Mouse (Mus musculus) kidney, postnatal 4 days (tissue): ENCODE data around the gene Zfp991.
"Not testable (repeated sequence)": the region's sequence is repeated elsewhere in the genome, so short reads cannot be mapped to it uniquely, and the experiment has no call there.

Source experiments
- DNase-seq, 2 experiments: peaks; one replicate each; pipeline ENCODE4 v3.0.0; 2021; ENCODE audit warnings: mixed read lengths in 2 of 2

The Zfp991 gene

DNA sequence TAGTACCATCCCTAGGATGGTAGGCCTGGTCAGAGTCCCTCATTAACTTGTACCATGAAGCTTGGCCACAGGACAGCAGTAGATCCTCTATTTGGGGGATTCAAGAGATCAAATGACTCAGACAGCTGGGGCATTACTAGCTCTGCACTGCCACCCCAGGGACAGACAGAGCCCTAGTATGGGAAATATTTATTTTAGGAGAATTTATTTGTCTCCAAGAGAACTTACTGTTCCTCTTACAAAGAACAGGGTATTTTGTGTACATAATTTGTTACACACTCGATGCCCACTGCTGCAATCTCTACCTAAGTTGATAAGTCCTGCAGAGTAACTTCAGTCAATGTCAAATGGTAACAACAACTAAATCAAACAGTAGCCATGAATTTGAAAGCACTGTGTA lies 55.0 kb downstream of the Zfp991 start:
- DNase-seq, result not testable (repeated sequence)

DNA sequence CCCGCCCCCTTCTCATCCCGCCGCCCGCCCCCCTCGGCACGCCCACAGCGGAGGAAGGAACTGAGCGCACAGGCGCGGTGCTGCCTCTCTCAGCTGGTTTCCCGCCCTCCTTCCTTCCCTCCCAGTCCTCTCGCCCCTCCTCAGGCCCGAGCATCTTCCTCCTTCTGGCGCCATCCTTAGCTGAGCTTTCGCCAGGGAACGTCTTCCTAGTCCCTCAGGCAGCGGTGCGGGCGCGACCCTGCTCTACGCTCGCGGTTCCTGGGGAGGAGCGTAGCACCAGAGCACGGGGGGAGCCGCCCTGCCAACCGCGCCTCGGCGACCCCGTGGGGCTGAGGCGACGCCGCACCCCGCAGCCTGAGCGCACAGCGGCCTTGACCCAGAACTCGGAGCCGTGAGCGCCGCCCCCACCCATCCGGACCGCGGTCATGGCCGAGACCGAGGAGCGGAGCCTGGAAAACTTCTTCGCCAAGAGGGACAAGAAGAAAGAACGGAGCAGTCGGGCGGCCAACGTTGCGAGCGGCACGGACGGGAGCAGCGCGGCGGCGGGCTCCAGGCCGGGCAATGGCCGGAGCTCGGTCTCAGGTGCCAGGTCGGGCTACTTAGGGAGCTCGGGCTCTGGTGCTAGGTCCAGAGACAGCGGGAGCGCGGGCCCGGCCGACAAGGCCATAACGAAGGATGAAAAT lies 55.6 kb downstream of the Zfp991 start:
- DNase-seq, result not testable (repeated sequence)

DNA sequence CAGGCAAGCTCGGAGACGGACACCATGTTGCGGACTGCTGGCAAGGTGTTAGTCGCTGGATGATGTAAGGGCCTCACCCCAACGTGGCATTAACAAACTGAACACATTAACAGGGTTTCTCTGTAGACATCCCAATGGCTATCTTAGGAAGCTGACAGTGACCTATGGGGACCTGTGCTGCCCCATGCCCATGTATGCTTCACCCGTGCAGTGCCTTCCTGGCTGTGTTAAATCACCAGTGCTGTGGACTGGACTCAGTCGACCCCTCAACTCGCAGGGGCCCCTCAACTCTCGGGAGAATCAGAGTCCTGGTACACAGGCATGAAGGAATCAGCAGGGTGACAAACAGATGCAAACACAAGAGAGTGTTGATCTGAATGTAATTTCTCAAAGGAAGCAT lies 63.3 kb downstream of the Zfp991 start:
- not testable (repeated sequence) for DNase-seq

DNA sequence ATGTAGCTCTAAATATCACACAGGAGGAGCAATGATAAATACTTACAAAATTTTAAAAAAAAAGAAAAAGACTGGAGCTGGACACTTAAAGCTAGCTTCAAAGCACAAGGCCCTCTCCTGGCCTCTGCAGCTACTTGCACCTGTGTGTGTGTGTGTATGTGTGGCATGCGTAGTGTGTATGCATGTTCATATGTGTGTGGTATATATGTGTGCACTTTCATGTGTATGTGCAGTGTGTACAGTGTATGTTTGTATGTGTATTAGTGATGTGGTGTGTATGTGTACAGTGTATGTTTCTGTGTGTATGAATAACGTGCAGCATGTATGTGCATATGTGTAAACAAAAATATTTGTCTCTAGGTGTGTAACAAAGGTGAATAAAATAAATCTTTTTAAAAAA lies 65.4 kb downstream of the Zfp991 start:
- DNase-seq, result not testable (repeated sequence)

DNA sequence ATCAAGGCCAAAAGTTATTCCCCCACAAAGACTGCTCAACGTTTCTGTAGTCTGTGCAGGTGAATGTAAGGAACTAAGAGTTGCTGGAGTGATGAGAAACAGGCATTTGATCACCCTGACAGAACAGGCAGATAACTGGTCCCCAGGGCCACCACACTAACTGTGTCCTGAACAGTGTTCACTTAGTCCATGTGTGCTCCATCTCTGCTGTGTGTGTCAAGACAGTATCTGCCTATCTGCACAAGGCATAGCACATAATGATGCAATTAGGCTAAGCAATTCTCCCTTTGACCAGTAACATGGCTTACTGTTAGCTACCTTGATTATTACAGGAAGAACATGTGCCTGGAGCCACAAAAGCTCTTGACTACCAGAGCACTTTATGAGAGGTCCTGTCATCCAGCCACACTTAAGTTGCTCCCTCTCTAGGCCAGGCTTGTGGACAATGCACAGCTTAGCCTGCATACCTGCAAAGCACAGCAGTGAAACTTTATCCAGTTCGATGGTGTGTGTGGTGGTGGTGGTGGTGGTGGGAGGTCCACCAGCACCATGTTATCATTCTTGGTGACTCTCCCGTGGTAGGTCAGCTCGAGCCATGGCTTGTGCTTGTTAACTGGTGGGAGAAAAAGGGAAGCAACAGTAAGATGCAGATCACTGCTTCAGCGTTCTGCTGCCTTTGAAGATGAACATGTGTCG lies 67.4 kb downstream of the Zfp991 start:
- not testable (repeated sequence) for DNase-seq

DNA sequence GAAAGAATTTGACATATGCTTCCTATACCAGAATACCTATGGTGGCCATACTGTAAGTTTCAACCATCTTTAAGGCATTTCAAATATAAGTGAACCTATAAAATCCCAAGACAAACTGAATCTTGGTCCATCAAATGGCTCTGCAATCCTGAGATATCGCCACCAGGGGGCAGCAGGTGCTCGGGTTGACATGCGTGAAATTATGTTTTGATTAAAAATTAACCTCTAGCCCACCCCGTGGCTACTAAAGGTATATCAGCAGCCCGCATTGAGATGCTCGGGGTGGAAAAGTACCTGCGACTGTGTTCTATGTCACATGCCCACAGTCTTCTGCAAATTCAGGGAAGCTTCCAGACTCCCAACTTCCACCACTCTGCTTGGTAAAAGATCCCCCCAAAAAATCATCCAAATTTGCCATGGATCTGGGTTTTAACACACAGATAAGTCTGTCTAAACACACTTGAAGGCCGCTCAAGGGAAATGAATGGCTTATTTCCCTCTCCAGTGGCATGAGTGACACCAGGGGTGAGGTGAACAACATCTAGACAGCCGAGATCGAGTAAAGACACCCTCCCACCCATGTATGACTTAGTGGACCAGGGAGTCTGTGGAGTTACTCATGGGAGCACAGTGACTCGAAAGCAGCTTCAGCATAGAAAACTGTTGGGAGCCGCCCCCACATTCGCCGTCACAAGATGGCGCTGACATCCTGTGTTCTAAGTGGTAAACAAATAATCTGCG lies 70.3 kb downstream of the Zfp991 start:
- DNase-seq, result not testable (repeated sequence)

DNA sequence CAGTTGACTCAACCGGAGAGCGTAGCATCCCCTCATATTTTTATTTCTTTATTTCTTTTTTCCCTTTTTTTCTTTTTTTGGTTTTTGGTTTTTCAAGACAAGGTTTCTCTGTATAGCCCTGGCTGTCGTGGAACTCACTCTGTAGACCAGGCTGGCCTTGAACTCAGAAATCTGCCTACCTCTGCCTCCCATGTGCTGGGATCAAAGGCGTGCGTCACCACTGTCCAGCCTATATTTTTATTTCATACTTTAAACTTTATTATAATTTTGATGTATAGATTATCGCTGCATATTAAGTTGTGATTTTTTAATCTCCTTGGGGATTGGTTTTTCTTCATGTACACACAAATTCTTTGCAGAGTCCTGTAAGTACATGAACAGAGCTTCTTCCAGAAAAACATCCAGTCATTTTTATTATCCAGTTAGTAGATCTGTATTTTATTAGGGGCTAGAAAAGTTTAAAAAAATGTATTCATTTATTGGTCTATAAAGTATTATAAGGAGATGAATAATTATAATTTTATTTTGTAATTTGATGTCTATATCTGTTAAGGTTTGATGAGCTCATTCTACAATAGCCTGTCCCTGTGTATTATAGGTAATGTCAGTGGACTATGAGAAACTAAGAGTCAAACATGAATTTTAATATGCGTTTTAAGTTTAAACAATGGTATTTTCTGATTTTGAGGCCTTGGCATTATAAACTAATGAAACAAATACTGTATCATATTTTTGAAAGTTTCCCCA lies 80.5 kb downstream of the Zfp991 start:
- not testable (repeated sequence) for DNase-seq

DNA sequence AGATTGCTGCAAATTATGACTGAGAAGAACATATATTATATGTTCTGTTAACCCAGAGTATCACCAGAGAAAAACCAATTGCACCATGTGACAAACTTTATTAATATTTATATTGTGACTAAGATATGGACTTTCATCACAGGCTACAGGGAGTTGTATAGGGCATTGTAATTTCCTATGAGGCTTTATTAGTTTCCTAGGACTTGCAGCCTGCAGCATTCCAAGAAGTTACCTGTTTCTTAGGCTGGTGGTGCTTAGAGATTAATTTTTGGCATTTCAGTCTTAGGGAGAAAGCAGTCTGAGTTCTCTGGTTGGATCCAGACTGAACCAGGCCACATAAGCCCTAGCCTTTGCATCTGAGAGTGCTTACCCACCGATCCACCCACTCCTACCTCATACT lies 82.4 kb downstream of the Zfp991 start:
- not testable (repeated sequence) for DNase-seq

DNA sequence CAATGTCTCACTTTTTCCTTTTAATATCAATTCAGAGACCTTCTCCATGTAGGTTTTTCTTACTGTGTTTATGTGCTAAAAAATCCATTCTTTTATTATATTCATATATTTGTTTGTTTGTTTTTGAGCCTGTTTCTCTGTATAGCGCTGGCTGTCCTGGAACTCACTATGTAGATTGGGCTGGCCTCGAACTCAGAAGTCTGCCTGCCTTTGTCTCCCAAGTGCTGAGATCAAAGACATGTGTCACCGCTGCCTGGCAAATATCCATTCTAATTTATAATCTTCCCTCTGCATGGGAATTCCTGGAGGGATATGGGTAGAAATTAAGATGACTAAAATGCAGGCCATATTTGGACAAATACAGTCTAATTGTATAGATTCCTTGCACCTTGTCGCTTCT lies 85.8 kb downstream of the Zfp991 start:
- DNase-seq, result not testable (repeated sequence)

DNA sequence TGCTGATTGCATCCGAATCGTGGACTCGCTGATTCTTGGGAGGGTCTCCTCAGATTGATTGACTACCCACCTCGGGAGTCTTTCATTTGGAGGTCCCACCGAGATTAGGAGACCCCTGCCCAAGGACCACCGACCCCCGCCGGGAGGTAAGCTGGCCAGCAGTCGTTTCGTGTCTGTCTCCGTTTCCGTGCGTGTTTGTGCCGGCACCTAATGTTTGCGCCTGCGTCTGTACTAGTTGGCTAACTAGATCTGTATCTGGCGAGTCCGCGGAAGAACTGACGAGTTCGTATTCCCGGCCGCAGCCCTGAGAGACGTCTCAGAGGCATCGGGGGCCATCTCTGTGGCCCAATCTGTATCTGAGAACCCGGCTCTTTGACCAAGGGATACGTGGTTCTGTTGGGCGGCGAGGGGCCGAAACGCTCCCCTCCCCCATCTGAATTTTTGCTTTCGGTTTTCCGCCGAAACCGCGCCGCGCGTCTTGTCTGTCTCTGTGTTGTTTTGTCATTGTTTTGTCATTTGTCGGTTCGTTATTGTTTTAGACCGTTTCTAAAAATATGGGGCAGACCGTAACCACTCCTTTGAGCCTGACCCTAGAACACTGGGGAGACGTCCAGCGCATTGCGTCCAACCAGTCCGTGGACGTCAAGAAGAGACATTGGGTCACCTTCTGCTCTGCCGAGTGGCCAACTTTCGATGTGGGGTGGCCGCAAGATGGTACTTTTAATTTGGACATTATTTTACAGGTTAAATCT lies 87.7 kb downstream of the Zfp991 start:
- peak; percentile 16 to 36 for DNase-seq

DNA sequence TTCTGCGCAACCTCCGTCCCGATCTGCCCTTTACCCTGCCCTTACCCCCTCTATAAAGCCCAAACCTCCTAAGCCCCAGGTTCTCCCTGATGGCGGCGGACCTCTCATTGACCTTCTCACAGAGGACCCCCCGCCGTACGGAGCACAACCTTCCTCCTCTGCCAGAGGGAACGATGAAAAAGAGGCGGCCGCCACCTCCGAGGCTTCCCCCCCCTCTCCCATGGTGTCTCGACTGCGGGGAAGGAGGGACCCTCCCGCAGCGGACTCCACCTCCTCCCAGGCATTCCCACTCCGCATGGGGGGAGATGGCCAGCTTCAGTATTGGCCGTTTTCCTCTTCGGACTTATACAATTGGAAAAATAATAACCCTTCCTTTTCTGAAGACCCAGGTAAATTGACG lies 88.4 kb downstream of the Zfp991 start:
- peak; percentile 39 to 41 for DNase-seq

DNA sequence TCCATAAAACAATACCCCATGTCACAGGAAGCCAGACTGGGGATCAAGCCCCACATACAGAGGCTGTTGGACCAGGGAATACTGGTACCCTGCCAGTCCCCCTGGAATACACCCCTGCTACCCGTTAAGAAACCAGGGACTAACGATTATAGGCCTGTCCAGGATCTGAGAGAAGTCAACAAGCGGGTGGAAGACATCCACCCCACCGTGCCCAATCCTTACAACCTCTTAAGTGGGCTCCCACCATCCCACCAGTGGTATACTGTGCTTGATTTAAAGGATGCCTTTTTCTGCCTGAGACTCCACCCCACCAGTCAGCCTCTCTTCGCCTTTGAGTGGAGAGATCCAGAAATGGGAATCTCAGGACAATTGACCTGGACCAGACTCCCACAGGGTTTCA lies 90.2 kb downstream of the Zfp991 start:
- peak in 1 of 2 experiments; percentile 16 for DNase-seq

DNA sequence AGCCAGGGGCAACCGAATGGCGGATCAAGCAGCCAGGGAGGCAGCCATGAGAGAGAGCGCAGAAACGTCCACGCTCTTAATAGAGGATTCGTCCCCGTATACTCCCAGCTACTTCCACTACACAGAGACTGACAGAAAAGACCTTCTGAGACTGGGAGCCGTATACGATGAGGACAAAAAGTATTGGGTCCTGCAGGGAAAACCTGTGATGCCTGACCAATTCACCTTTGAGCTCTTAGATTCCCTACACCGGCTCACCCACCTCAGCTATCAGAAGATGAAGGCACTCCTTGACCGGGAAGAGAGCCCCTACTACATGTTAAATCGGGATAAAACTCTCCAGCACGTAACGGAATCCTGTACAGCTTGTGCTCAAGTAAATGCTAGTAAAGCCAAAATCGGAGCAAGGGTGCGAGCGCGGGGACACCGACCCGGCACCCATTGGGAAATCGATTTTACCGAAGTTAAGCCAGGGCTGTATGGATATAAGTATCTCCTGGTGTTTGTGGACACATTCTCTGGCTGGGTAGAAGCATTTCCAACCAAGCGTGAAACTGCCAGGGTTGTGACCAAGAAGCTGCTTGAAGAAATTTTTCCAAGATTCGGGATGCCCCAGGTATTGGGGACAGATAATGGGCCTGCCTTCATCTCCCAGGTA lies 92.1 kb downstream of the Zfp991 start:
- not testable (repeated sequence) for DNase-seq

DNA sequence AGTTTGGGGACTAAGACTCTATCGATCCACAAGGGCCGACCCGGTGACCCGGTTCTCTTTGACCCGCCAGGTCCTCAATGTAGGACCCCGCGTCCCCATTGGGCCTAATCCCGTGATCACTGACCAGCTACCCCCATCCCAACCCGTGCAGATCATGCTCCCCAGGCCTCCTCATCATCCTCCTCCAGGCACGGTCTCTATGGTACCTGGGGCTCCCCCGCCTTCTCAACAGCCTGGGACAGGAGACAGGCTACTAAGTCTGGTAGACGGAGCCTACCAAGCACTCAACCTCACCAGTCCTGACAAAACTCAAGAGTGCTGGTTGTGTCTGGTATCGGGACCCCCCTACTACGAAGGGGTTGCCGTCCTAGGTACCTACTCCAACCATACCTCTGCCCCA lies 93.8 kb downstream of the Zfp991 start:
- DNase-seq, result not testable (repeated sequence)

DNA sequence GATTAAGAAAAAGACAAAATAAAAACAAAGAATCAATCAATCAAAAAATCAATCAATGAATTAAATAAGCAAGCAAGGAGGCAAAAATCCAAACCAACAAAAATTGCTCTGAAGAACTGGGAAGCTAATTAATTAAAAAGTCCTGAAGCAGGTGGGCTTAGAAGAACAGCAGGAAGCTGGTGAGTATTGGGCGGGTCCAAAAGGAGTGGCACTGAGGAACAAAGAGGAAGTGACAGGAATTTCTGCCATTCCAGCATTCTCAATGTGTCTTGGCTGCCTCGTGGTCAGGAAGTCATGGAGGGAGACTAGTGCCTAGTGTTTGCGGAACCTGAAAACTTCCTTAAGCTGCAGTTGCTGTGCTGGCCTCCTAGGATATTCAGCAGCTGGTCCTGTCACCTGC lies 98.2 kb downstream of the Zfp991 start:
- DNase-seq, result not testable (repeated sequence)
